Mouse (Mus musculus) cortical plate, adult 2 months (tissue): Measurements from ENCODE around the gene Tgoln1.

Source experiments
- CTCF ChIP-seq: fragments of 200-500 bp; IDR thresholded peaks from 2 replicates; pipeline ENCODE4 v1.5.1; 2011; ENCODE audit warnings: mild to moderate bottlenecking, control low read depth, low read length; ENCODE audit not compliant: insufficient read depth; ENCODE audit errors: extremely low read depth
- POLR2A ChIP-seq: fragments of 200-500 bp; IDR thresholded peaks from 2 replicates; pipeline ENCODE4 v1.6.1; 2011; ENCODE audit warnings: mild to moderate bottlenecking, low read length, control low read depth; ENCODE audit not compliant: insufficient read depth; ENCODE audit errors: extremely low read depth

GRCm38 (mm10) chr6:72620920-72621319 lies 4.1 kb upstream of the Tgoln1 start:
- TF ChIP-seq CTCF, result no peak
- no peak for TF ChIP-seq POLR2A
